Mouse (Mus musculus): ENCODE results near the gene Mrpl34. TPM values are rescaled to one million over a fixed set of nuclear protein-coding genes. Genes with fewer than 3 reads are reported as not detected.

Mrpl34 gene
- polyA plus RNA-seq, 1 experiment from 2014 or later: 242 TPM

GRCm38 (mm10) chr8:71467201-71467600 is 2.4 kb downstream of the Mrpl34 start:
- DNase-seq (ENCODE audit: low spot score): no peak
- no peak overlapping the region for H3K9ac ChIP-seq (ENCODE audit: low read depth, low read length)
- H3K27me3 ChIP-seq (ENCODE audit: insufficient read depth, low read length): no peaks in the 10 kb centered on the region
- WGBS: 87% methylated on average over 2 of the region's 2 CpGs
- no peak for ATAC-seq (replicated peaks; ENCODE audit: low FRiP score, low read depth)
- no peaks in the 10 kb centered on the region for H3K9me3 ChIP-seq (replicated peaks; ENCODE audit: low read length)
- no peak for TF ChIP-seq CTCF (IDR thresholded peaks at IDR 0.05; ENCODE audit: low read depth)
- no peak overlapping the region for H3K4me3 ChIP-seq (replicated peaks; ENCODE audit: low read depth, low read length)
- no peak overlapping the region for H3K4me2 ChIP-seq (ENCODE audit: low read length)
- no peak overlapping the region for H3K27ac ChIP-seq
- H3K4me1 ChIP-seq (replicated peaks; ENCODE audit: insufficient read depth, low read length): 0 out of 2 replicates have a peak, but pooled peaks cover 28% of the 10 kb centered on the region
- H3K36me3 ChIP-seq (ENCODE audit: insufficient read depth, low read length): 0 out of 2 replicates have a peak, but pooled peaks cover 4% of the 10 kb centered on the region

- WGBS: 88% methylated on average over 1 of the region's 1 CpGs
- H3K36me3 ChIP-seq (ENCODE audit: insufficient read depth, low read length): peaks cover 7% of the 10 kb centered on the region
- H3K4me2 ChIP-seq (ENCODE audit: low read length): no peak overlapping the region
- 0 out of 2 replicates have a peak, but pooled peaks cover 22% of the 10 kb centered on the region for H3K4me1 ChIP-seq (replicated peaks; ENCODE audit: insufficient read depth, low read length)
- H3K4me3 ChIP-seq (replicated peaks; ENCODE audit: low read depth, low read length): no peak overlapping the region
- H3K9me3 ChIP-seq (replicated peaks; ENCODE audit: low read length): no peaks in the 10 kb centered on the region
- H3K27me3 ChIP-seq (ENCODE audit: insufficient read depth, low read length): no peaks in the 10 kb centered on the region
- TF ChIP-seq CTCF (IDR thresholded peaks at IDR 0.05; ENCODE audit: low read depth): no peak
- no peak overlapping the region for H3K27ac ChIP-seq
- H3K9ac ChIP-seq (ENCODE audit: low read depth, low read length): no peak overlapping the region
- no peak for ATAC-seq (replicated peaks; ENCODE audit: low FRiP score, low read depth)
- no peak for DNase-seq (ENCODE audit: low spot score)
Observed at GRCm38 (mm10) chr8:71468001-71468400, 3.2 kb downstream of the Mrpl34 start.

- peak within 1 kb of the TSS; percentile 79 for H3K27ac ChIP-seq
- H3K4me1 ChIP-seq (replicated peaks; ENCODE audit: insufficient read depth, low read length): 0 out of 2 replicates have a peak, but pooled peaks cover 17% of the 10 kb centered on the region
- peak; percentile 89 for ATAC-seq (replicated peaks; ENCODE audit: low FRiP score, low read depth)
- TF ChIP-seq CTCF (IDR thresholded peaks at IDR 0.05; ENCODE audit: low read depth): no peak; the same call in 1 of the 2 replicates
- whole genome bisulfite sequencing: under 1% methylated on average over 43 of the region's 52 CpGs
- peak within 1 kb of the TSS; percentile 76 for H3K4me3 ChIP-seq (replicated peaks; ENCODE audit: low read depth, low read length)
- no peaks in the 10 kb centered on the region for H3K27me3 ChIP-seq (ENCODE audit: insufficient read depth, low read length)
- peak within 1 kb of the TSS; percentile 77 for H3K9ac ChIP-seq (ENCODE audit: low read depth, low read length)
- peak within 1 kb of the TSS; percentile 93 for H3K4me2 ChIP-seq (ENCODE audit: low read length)
- H3K9me3 ChIP-seq (replicated peaks; ENCODE audit: low read length): no peaks in the 10 kb centered on the region
- H3K36me3 ChIP-seq (ENCODE audit: insufficient read depth, low read length): peaks cover 13% of the 10 kb centered on the region
- DNase-seq (ENCODE audit: low spot score): peak; percentile 99
Observed at GRCm38 (mm10) chr8:71468916-71469315, 4.2 kb downstream of the Mrpl34 start, which contains the start of gene Dda1. TSS of gene Dda1 (plus strand) at chr8:71469199.

- Histone ChIP-seq H3K27me3 (ENCODE audit: insufficient read depth, low read length) (no peaks in the 10 kb centered on the region), H3K4me3 (replicated peaks; ENCODE audit: low read depth, low read length) (peak overlapping the region; percentile 76), H3K27ac (peak overlapping the region; percentile 79), H3K4me2 (ENCODE audit: low read length) (peak overlapping the region; percentile 93), H3K9ac (ENCODE audit: low read depth, low read length) (peak overlapping the region; percentile 77), H3K36me3 (ENCODE audit: insufficient read depth, low read length) (peaks cover 14% of the 10 kb centered on the region), H3K9me3 (replicated peaks; ENCODE audit: low read length) (no peaks in the 10 kb centered on the region), H3K4me1 (replicated peaks; ENCODE audit: insufficient read depth, low read length) (0 out of 2 replicates have a peak, but pooled peaks cover 15% of the 10 kb centered on the region)
- ATAC-seq (replicated peaks; ENCODE audit: low FRiP score, low read depth) (peak; percentile 11; the same call in 1 of the 2 replicates), DNase-seq (ENCODE audit: low spot score) (peak; percentile 67)
- WGBS: 1% methylated on average over 21 of the region's 24 CpGs
- TF ChIP-seq CTCF (IDR thresholded peaks at IDR 0.05; ENCODE audit: low read depth): no peak
Observed at GRCm38 (mm10) chr8:71469411-71469810, 4.7 kb downstream of the Mrpl34 start.

- Histone ChIP-seq H3K4me3 (replicated peaks; ENCODE audit: low read depth, low read length) (peak overlapping the region; percentile 76; the same call in 1 of the 2 replicates), H3K9ac (ENCODE audit: low read depth, low read length) (peak overlapping the region; percentile 77; the same call in 1 of the 2 replicates), H3K4me2 (ENCODE audit: low read length) (peak overlapping the region; percentile 93), H3K36me3 (ENCODE audit: insufficient read depth, low read length) (peaks cover 21% of the 10 kb centered on the region), H3K9me3 (replicated peaks; ENCODE audit: low read length) (no peaks in the 10 kb centered on the region), H3K27me3 (ENCODE audit: insufficient read depth, low read length) (no peaks in the 10 kb centered on the region), H3K4me1 (replicated peaks; ENCODE audit: insufficient read depth, low read length) (0 out of 2 replicates have a peak, but pooled peaks cover 13% of the 10 kb centered on the region), H3K27ac (no peak overlapping the region)
- TF ChIP-seq CTCF (IDR thresholded peaks at IDR 0.05; ENCODE audit: low read depth): no peak
- WGBS: 85% methylated on average over 3 of the region's 3 CpGs
- ATAC-seq (replicated peaks; ENCODE audit: low FRiP score, low read depth): no peak
- no peak for DNase-seq (ENCODE audit: low spot score)
Observed at GRCm38 (mm10) chr8:71470146-71470912, 5.6 kb downstream of the Mrpl34 start.

- Histone ChIP-seq H3K4me2 (ENCODE audit: low read length) (0 out of 2 replicates have a peak overlapping the region, but pooled peaks have one; percentile 93), H3K27ac (no peak overlapping the region), H3K36me3 (ENCODE audit: insufficient read depth, low read length) (peaks cover 21% of the 10 kb centered on the region), H3K9ac (ENCODE audit: low read depth, low read length) (no peak overlapping the region), H3K4me3 (replicated peaks; ENCODE audit: low read depth, low read length) (no peak overlapping the region), H3K9me3 (replicated peaks; ENCODE audit: low read length) (no peaks in the 10 kb centered on the region), H3K27me3 (ENCODE audit: insufficient read depth, low read length) (no peaks in the 10 kb centered on the region), H3K4me1 (replicated peaks; ENCODE audit: insufficient read depth, low read length) (peaks cover 8% of the 10 kb centered on the region; the same call in 1 of the 2 replicates)
- ATAC-seq (replicated peaks; ENCODE audit: low FRiP score, low read depth): no peak
- 73% methylated on average over 5 of the region's 5 CpGs for WGBS
- no peak for DNase-seq (ENCODE audit: low spot score)
- no peak for TF ChIP-seq CTCF (IDR thresholded peaks at IDR 0.05; ENCODE audit: low read depth)
Observed at GRCm38 (mm10) chr8:71470913-71471255, 6.1 kb downstream of the Mrpl34 start.

All from kidney, postnatal 0 days (tissue).